In genomic region chr3:51482781-51483180, GRCm38 (mm10) we compare ENCODE assay signal across 9 mouse cellular contexts. TPM values are rescaled to one million over a fixed set of nuclear protein-coding genes. Genes with fewer than 3 reads are reported as not detected.
A peak's percentile ranks its signal among the peaks of the same experiment; 100 is the strongest.
DNase-seq lines count a peak whose midpoint lies in the region; ATAC-seq and TF ChIP-seq lines count a peak whose summit lies in the region.
"Had no signal": no experiment of that assay in that cellular context is flagged by ENCODE, and none has a peak within 500 bp of the region (broad histone marks: within the 10 kb centered on the region; RNA-seq: fewer than 3 reads in every experiment).

No protein-coding gene starts in this region.

- no peaks in the 10 kb centered on the region for H3K36me3 ChIP-seq in kidney, postnatal 0 days (ENCODE audit: insufficient read depth, low read length)
- H3K36me3 ChIP-seq in embryonic facial prominence, embryonic 15.5 days = no peaks in the 10 kb centered on the region
- no peaks in the 10 kb centered on the region for H3K36me3 ChIP-seq in intestine, postnatal 0 days (ENCODE audit: control insufficient read depth, insufficient read depth)
- no peaks in the 10 kb centered on the region for H3K36me3 ChIP-seq in neural tube, embryonic 13.5 days

- TF ChIP-seq CTCF in kidney, postnatal 0 days (IDR thresholded peaks at IDR 0.05; ENCODE audit: low read depth) = no peak
- no peak for TF ChIP-seq CTCF in intestine, postnatal 0 days (IDR thresholded peaks at IDR 0.05; ENCODE audit: low read depth)
- no peak for TF ChIP-seq CTCF in left cerebral cortex, adult 2 months (IDR thresholded peaks at IDR 0.05)

- 62% methylated on average over 3 of the region's 3 CpGs for WGBS in kidney, postnatal 0 days
- 57% methylated on average over 3 of the region's 3 CpGs for WGBS in embryonic facial prominence, embryonic 15.5 days
- WGBS in intestine, postnatal 0 days = 63% methylated on average over 3 of the region's 3 CpGs
- 81% methylated on average over 3 of the region's 3 CpGs for WGBS in neural tube, embryonic 13.5 days

- H3K4me1 ChIP-seq in kidney, postnatal 0 days (replicated peaks; ENCODE audit: insufficient read depth, low read length) = 0 out of 2 replicates have a peak, but pooled peaks cover 18% of the 10 kb centered on the region
- peaks cover 19% of the 10 kb centered on the region for H3K4me1 ChIP-seq in embryonic facial prominence, embryonic 15.5 days
- no peaks in the 10 kb centered on the region for H3K4me1 ChIP-seq in intestine, postnatal 0 days (replicated peaks; ENCODE audit: control insufficient read depth, insufficient read depth, low read length)
- peaks cover 31% of the 10 kb centered on the region for H3K4me1 ChIP-seq in neural tube, embryonic 13.5 days (replicated peaks)

- no peak overlapping the region for H3K4me3 ChIP-seq in kidney, postnatal 0 days (replicated peaks; ENCODE audit: low read depth, low read length)
- peak overlapping the region; percentile 87 for H3K4me3 ChIP-seq in embryonic facial prominence, embryonic 15.5 days (replicated peaks)
- H3K4me3 ChIP-seq in intestine, postnatal 0 days (ENCODE audit: low read depth, low read length) = no peak overlapping the region
- H3K4me3 ChIP-seq in neural tube, embryonic 13.5 days = peak overlapping the region; percentile 79; the same call in 1 of the 2 replicates
- no peak overlapping the region for H3K4me3 ChIP-seq in left cerebral cortex, adult 2 months

- H3K27me3 ChIP-seq in kidney, postnatal 0 days (ENCODE audit: insufficient read depth, low read length) = no peaks in the 10 kb centered on the region
- no peaks in the 10 kb centered on the region for H3K27me3 ChIP-seq in embryonic facial prominence, embryonic 15.5 days
- no peaks in the 10 kb centered on the region for H3K27me3 ChIP-seq in intestine, postnatal 0 days (replicated peaks; ENCODE audit: control insufficient read depth, insufficient read depth, low read length)
- no peaks in the 10 kb centered on the region for H3K27me3 ChIP-seq in neural tube, embryonic 13.5 days

- H3K27ac ChIP-seq in kidney, postnatal 0 days = no peak overlapping the region
- H3K27ac ChIP-seq in embryonic facial prominence, embryonic 15.5 days (replicated peaks) = peak overlapping the region; percentile 94
- no peak overlapping the region for H3K27ac ChIP-seq in intestine, postnatal 0 days (ENCODE audit: low read depth, low read length)
- peak overlapping the region; percentile 94 for H3K27ac ChIP-seq in neural tube, embryonic 13.5 days (replicated peaks)
- H3K27ac ChIP-seq in left cerebral cortex, adult 2 months = no peak overlapping the region; the same call in 1 of the 2 replicates

- no peak for DNase-seq in kidney, postnatal 0 days (ENCODE audit: low spot score)
- DNase-seq in kidney, adult 8-10 months = no peak
- DNase-seq in layer of hippocampus, postnatal 14 days (ENCODE audit: low spot score in 2 of 2) = no peak
- no peak for DNase-seq in left cerebral cortex, adult 2 months (ENCODE audit: extremely low spot score in 1 of 2, low spot score in 2 of 2)
- DNase-seq in c-Kit-positive CD71-positive TER-119-positive erythroid progenitor cells, embryonic 14.5 days (ENCODE audit: low spot score) = no peak
- DNase-seq: lung, postnatal 4 days had no signal

- no peaks in the 10 kb centered on the region for H3K9me3 ChIP-seq in kidney, postnatal 0 days (replicated peaks; ENCODE audit: low read length)
- H3K9me3 ChIP-seq in embryonic facial prominence, embryonic 15.5 days (replicated peaks) = no peaks in the 10 kb centered on the region
- H3K9me3 ChIP-seq in intestine, postnatal 0 days (ENCODE audit: control insufficient read depth) = no peaks in the 10 kb centered on the region
- no peaks in the 10 kb centered on the region for H3K9me3 ChIP-seq in neural tube, embryonic 13.5 days

- intact Hi-C loops in left cerebral cortex, adult 2 months (cut with DNase I) = loop anchor here (10.0 kb wide), 1 partner anchor 172 kb away; no protein-coding TSS in a partner anchor

- H3K9ac ChIP-seq in kidney, postnatal 0 days (ENCODE audit: low read depth, low read length) = no peak overlapping the region
- 0 out of 2 replicates have a peak overlapping the region, but pooled peaks have one; percentile 72 for H3K9ac ChIP-seq in embryonic facial prominence, embryonic 15.5 days
- no peak overlapping the region for H3K9ac ChIP-seq in intestine, postnatal 0 days (ENCODE audit: low read depth, low read length)
- peak overlapping the region; percentile 88 for H3K9ac ChIP-seq in neural tube, embryonic 13.5 days

- peak overlapping the region; percentile 86 for H3K4me2 ChIP-seq in kidney, postnatal 0 days (ENCODE audit: low read length)
- peak overlapping the region; percentile 75 for H3K4me2 ChIP-seq in embryonic facial prominence, embryonic 15.5 days (replicated peaks)
- peak overlapping the region; percentile 78 for H3K4me2 ChIP-seq in intestine, postnatal 0 days (replicated peaks; ENCODE audit: low read depth)
- peak overlapping the region; percentile 84 for H3K4me2 ChIP-seq in neural tube, embryonic 13.5 days

- no peak for ATAC-seq in kidney, postnatal 0 days (replicated peaks; ENCODE audit: low FRiP score, low read depth)
- ATAC-seq in embryonic facial prominence, embryonic 15.5 days (ENCODE audit: insufficient number of reproducible peaks, low FRiP score, low TSS enrichment, low read depth) = no peak
- no peak for ATAC-seq in intestine, postnatal 0 days
- ATAC-seq in neural tube, embryonic 13.5 days (ENCODE audit: low read depth) = no peak

RNA-seq across cellular contexts. Expression of gene Rab33b, which starts 0.9 kb away (rescaled TPM):
- polyA plus RNA-seq in kidney, postnatal 0 days (2015; fragmentation: Nextera tagmentation; extraction: Ambion mirVana) = 21.6 and 21.9 TPM in 2 replicates
- 24.8 and 26.3 TPM in 2 replicates for polyA plus RNA-seq in embryonic facial prominence, embryonic 15.5 days (2015; fragmentation: Nextera tagmentation; extraction: Ambion mirVana)
- 16.3 and 17.8 TPM in 2 replicates for polyA plus RNA-seq in intestine, postnatal 0 days (2015; fragmentation: Nextera tagmentation; extraction: Ambion mirVana)
- 22.7 and 27.2 TPM in 2 replicates for polyA plus RNA-seq in neural tube, embryonic 13.5 days (2015; fragmentation: Nextera tagmentation; extraction: Ambion mirVana)
- 10 to 100 TPM; 24.0 to 27.1 TPM for total RNA-seq in layer of hippocampus, postnatal 14 days (2021)
- total RNA-seq in left cerebral cortex, adult 2 months (2021) = 10 to 100 TPM; 19.2 to 20.8 TPM

Comparison
In these comparisons a context has a peak if more than half of its experiments do, and no peak if none do; other contexts are left out.
1. H3K27ac ChIP-seq: peak in embryonic facial prominence, embryonic 15.5 days (single experiment) and neural tube, embryonic 13.5 days (single experiment); none in kidney, postnatal 0 days (single experiment), intestine, postnatal 0 days (single experiment) and left cerebral cortex, adult 2 months (single experiment).
2. H3K4me3 ChIP-seq: peak in embryonic facial prominence, embryonic 15.5 days (single experiment) and neural tube, embryonic 13.5 days (single experiment); none in kidney, postnatal 0 days (single experiment), intestine, postnatal 0 days (single experiment) and left cerebral cortex, adult 2 months (single experiment).
3. H3K9ac ChIP-seq: peak in embryonic facial prominence, embryonic 15.5 days (single experiment) and neural tube, embryonic 13.5 days (single experiment); none in kidney, postnatal 0 days (single experiment) and intestine, postnatal 0 days (single experiment).
4. Peak in every context shown above with its lines, with median percentiles within 50 percentile points of each other: H3K4me2 ChIP-seq.